Mouse (Mus musculus) stomach, embryonic 14.5 days (tissue): ENCODE results near the gene C8g. TPM values are rescaled to one million over a fixed set of nuclear protein-coding genes. Genes with fewer than 3 reads are reported as not detected.

ENCODE experiments used
- ATAC-seq: fragments of 200-750 bp; cut with Nextera tagmentation; 2 replicates; pipeline ENCODE4 v1.8.0; 2017; ENCODE audit warnings: low read depth, moderate TSS enrichment; ENCODE audit not compliant: insufficient number of reproducible peaks, insufficient read depth, low FRiP score
- H3K27ac ChIP-seq: fragments of 300-500 bp; sonication (generic); 2 replicates; pipeline ENCODE4 v1.5.1; 2014; ENCODE audit warnings: mild to moderate bottlenecking, low read length, moderate library complexity, mixed read lengths
- H3K27me3 ChIP-seq: fragments of 300-500 bp; sonication (generic); 2 replicates; pipeline ENCODE4 v1.6.1; 2014; ENCODE audit warnings: low read length, control low read depth, mixed read lengths; ENCODE audit not compliant: control insufficient read depth, insufficient read depth
- H3K36me3 ChIP-seq: fragments of 300-500 bp; sonication (generic); 2 replicates; pipeline ENCODE4 v1.6.1; 2014; ENCODE audit warnings: mild to moderate bottlenecking, control low read depth, low read length, moderate library complexity, mixed read lengths; ENCODE audit not compliant: control insufficient read depth, insufficient read depth
- H3K4me1 ChIP-seq: fragments of 300-500 bp; sonication (generic); 2 replicates; pipeline ENCODE4 v1.6.1; 2014; ENCODE audit warnings: low read length, control low read depth, mixed read lengths; ENCODE audit not compliant: control insufficient read depth, insufficient read depth
- H3K4me2 ChIP-seq: fragments of 300-500 bp; sonication (generic); replicated peaks from 2 replicates; pipeline ENCODE4 v1.6.1; 2014; ENCODE audit warnings: low read depth, low read length, control low read depth
- H3K4me3 ChIP-seq: fragments of 300-500 bp; sonication (generic); 2 replicates; pipeline ENCODE4 v1.5.1; 2014; ENCODE audit warnings: low read depth, low read length, control low read depth
- H3K9ac ChIP-seq: fragments of 300-500 bp; sonication (generic); replicated peaks from 2 replicates; pipeline ENCODE4 v1.6.1; 2014; ENCODE audit warnings: low read depth, mild to moderate bottlenecking, control low read depth, low read length, moderate library complexity, mixed read lengths
- H3K9me3 ChIP-seq: fragments of 300-500 bp; sonication (generic); 2 replicates; pipeline ENCODE4 v1.6.1; 2016; ENCODE audit warnings: low read depth, low read length, control low read depth; ENCODE audit not compliant: control insufficient read depth
- WGBS: fragments of 180-500 bp; shearing (Covaris S2); extraction: QIAGEN DNeasy Blood & Tissue Kit; methylation state at CpG from one replicate; pipeline ENCODE4 v1.1.7; 2014; 5-methylcytosine and 5-hydroxymethylcytosine counted together
- polyA plus RNA-seq: library from polyadenylated mRNA; unstranded; fragments of >200 nt; fragmentation: Nextera tagmentation; extraction: Ambion mirVana; gene quantifications from 2 replicates; pipeline ENCODE4 v1.2.1, GENCODE M21; 2014

C8g gene
- polyA plus RNA-seq, 1 experiment from 2014 or later, result 7.4 TPM

DNA sequence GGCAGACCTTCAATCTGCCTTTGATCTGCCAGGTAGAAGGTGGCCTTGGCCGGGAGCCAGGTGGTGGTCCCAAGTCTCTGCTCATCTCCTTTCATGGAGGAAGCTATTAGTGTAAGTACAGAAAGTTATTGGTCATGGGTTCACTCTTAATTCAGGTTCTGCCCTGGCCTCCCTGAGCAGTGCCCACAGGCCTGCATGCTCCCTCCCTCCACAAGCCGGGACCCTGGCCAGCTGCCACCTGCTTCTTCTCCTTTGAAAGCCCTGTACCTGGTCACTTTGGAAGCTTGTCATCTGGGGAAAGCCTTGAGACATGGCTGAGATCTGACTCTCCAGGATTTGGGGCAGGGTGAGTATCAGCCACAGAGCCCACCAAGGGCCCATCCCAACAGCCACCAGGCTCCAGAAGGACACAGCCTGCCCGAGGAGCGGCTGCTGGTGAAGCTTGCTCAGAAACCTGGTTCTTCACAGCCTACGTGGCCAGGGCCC, 8.0 kb downstream of the C8g start, which contains the start of gene Lcn12:
Gene Lcn12 (minus strand): TSS at position 436 of the 486 bp plus-strand sequence.
- Histone ChIP-seq H3K9me3 (no peaks in the 10 kb centered on the region), H3K27me3 (no peaks in the 10 kb centered on the region), H3K36me3 (no peaks in the 10 kb centered on the region), H3K27ac (no peak within 1 kb of the TSS), H3K4me3 (no peak within 1 kb of the TSS), H3K4me2 (no peak within 1 kb of the TSS), H3K4me1 (no peaks in the 10 kb centered on the region), H3K9ac (no peak within 1 kb of the TSS)
- ATAC-seq, result no peak
- 91% methylated on average over 5 of the region's 5 CpGs for WGBS

- no peak for ATAC-seq
- Histone ChIP-seq H3K9me3 (no peaks in the 10 kb centered on the region), H3K27ac (no peak overlapping the region), H3K27me3 (no peaks in the 10 kb centered on the region), H3K4me2 (no peak overlapping the region), H3K4me1 (no peaks in the 10 kb centered on the region), H3K36me3 (no peaks in the 10 kb centered on the region), H3K4me3 (no peak overlapping the region), H3K9ac (no peak overlapping the region)
- 83% methylated on average over 5 of the region's 5 CpGs for WGBS
These were observed 8.5 kb downstream of the C8g start for GRCm38 (mm10) chr2:25492988-25493387.

DNA sequence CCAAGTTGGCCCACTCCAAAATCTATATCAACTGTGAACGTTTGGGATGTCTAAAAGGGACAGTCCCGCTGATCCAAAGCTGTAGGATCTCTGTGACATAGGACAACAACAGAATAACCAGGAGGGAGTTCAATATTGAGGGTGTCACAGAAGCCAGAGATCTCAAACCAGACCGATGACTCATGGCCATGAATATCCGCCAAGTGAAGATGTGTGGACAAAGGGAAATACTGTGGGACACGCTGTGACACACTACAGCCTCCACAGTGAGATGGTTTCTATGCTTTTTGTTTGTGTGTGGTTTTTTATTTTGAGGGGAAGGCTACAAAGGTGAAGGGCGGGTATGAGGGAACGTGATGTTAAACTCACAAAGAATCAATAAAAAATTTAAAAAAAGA, 12.8 kb downstream of the C8g start:
- H3K4me2 ChIP-seq, result no peak overlapping the region
- no peak for ATAC-seq
- no peaks in the 10 kb centered on the region for H3K36me3 ChIP-seq
- WGBS, result 76% methylated on average over 7 of the region's 7 CpGs
- no peak overlapping the region for H3K27ac ChIP-seq
- no peak overlapping the region for H3K9ac ChIP-seq
- H3K4me3 ChIP-seq, result no peak overlapping the region
- no peaks in the 10 kb centered on the region for H3K27me3 ChIP-seq
- H3K9me3 ChIP-seq, result no peaks in the 10 kb centered on the region
- no peaks in the 10 kb centered on the region for H3K4me1 ChIP-seq

GRCm38 (mm10) chr2:25487965-25488670, 13.4 kb downstream of the C8g start:
- ATAC-seq, result no peak

GRCm38 (mm10) chr2:25484901-25485647, 16.4 kb downstream of the C8g start:
- 55% methylated on average over 11 of the region's 11 CpGs for WGBS
- no peak; the same call in 1 of the 2 replicates for ATAC-seq
- Histone ChIP-seq H3K36me3 (no peaks in the 10 kb centered on the region), H3K4me1 (no peaks in the 10 kb centered on the region), H3K9me3 (no peaks in the 10 kb centered on the region), H3K4me3 (no peak overlapping the region), H3K27ac (no peak overlapping the region), H3K27me3 (no peaks in the 10 kb centered on the region), H3K4me2 (no peak overlapping the region), H3K9ac (no peak overlapping the region)

More at GRCm38 (mm10) chr2:25487965-25488670, 13.4 kb downstream of the C8g start:
- Histone ChIP-seq H3K36me3 (no peaks in the 10 kb centered on the region), H3K9ac (no peak overlapping the region), H3K4me3 (no peak overlapping the region), H3K4me1 (no peaks in the 10 kb centered on the region), H3K9me3 (no peaks in the 10 kb centered on the region), H3K4me2 (no peak overlapping the region), H3K27ac (no peak overlapping the region), H3K27me3 (no peaks in the 10 kb centered on the region)
- WGBS, result 66% methylated on average over 6 of the region's 6 CpGs

DNA sequence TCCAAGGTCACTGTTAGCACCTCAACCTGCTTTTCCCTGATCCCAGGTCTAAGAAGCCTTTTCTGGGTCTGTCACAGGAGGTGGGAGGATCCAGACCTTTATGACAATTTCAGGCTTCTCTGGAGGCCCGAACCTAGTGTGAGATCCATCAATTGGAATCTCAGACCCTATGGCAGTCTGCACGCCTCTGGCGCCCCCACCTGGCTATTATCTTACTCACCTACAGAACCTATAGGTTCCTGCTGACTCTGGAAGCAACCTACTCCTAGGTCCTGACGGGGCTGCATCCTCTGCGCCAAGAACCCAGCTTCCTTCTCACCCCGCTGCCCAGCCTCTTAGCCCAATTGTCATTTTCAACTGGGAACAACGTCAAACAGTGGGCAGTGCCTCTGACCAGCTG, 18.6 kb downstream of the C8g start:
- 20% methylated on average over 7 of the region's 7 CpGs for WGBS

GRCm38 (mm10) chr2:25480541-25480940, 21.0 kb downstream of the C8g start:
- ATAC-seq, result no peak
- Histone ChIP-seq H3K36me3 (no peaks in the 10 kb centered on the region), H3K27me3 (no peaks in the 10 kb centered on the region), H3K9ac (no peak overlapping the region), H3K9me3 (no peaks in the 10 kb centered on the region), H3K27ac (no peak overlapping the region), H3K4me3 (no peak overlapping the region), H3K4me1 (no peaks in the 10 kb centered on the region), H3K4me2 (no peak overlapping the region)
- 93% methylated on average over 1 of the region's 1 CpGs for WGBS

More for the DNA sequence above, 18.6 kb downstream of the C8g start:
- Histone ChIP-seq H3K9ac (no peak overlapping the region), H3K4me1 (no peaks in the 10 kb centered on the region), H3K4me3 (no peak overlapping the region), H3K27me3 (no peaks in the 10 kb centered on the region), H3K9me3 (no peaks in the 10 kb centered on the region), H3K4me2 (no peak overlapping the region), H3K27ac (no peak overlapping the region), H3K36me3 (no peaks in the 10 kb centered on the region)
- no peak for ATAC-seq

DNA sequence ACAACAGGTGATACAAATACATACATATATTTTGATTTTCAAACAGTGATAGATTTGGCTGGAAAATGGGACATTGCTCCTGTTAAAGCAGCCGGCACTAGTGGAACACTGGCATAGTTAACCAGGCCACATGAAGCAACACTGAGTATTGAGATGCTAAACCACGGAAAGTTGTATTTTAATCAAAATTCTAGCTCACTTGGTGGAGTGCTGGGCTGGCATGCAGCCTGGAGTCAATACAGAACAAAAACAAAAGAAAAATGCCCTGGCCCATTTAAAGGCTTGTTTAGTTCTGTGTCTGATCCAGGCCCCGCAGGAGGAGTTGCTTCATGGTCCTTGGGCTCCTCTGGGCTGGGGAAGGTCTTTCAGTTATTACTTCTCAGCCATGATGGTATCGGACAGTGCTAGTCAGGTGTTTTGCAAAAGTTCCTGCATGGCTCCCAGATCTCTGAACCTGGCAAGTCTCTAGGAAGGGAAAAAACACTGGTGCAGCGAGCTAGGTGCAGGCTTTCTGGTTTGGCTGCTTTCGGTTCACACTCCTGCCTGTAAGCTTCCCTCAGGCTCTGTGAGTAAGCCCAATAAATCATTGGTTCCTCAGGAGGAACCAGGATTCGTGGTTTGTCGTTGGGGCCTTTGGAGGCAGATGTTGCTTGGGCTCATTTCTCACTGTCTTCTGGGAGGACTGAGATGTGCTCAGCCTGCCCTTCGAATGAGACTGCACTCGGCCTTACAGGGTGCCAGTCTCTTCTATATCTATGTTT, 21.8 kb downstream of the C8g start:
- no peaks in the 10 kb centered on the region for H3K4me1 ChIP-seq
- no peak overlapping the region for H3K27ac ChIP-seq
- H3K4me2 ChIP-seq, result no peak overlapping the region
- no peaks in the 10 kb centered on the region for H3K9me3 ChIP-seq
- H3K27me3 ChIP-seq, result no peaks in the 10 kb centered on the region
- no peak overlapping the region for H3K4me3 ChIP-seq
- WGBS, result 54% methylated on average over 10 of the region's 10 CpGs
- no peaks in the 10 kb centered on the region for H3K36me3 ChIP-seq
- H3K9ac ChIP-seq, result no peak overlapping the region
- ATAC-seq, result no peak
